Mouse (Mus musculus) cortical plate, adult 2 months (tissue): Measurements from ENCODE around the gene AC161166.1.

Source experiments
- CTCF ChIP-seq: fragments of 200-500 bp; IDR thresholded peaks from 2 replicates; pipeline ENCODE4 v1.5.1; 2011; ENCODE audit warnings: mild to moderate bottlenecking, control low read depth, low read length; ENCODE audit not compliant: insufficient read depth; ENCODE audit errors: extremely low read depth
- POLR2A ChIP-seq: fragments of 200-500 bp; IDR thresholded peaks from 2 replicates; pipeline ENCODE4 v1.6.1; 2011; ENCODE audit warnings: mild to moderate bottlenecking, low read length, control low read depth; ENCODE audit not compliant: insufficient read depth; ENCODE audit errors: extremely low read depth

GRCm38 (mm10) chr7:24534301-24534700, 22.0 kb upstream of the AC161166.1 start:
- TF ChIP-seq CTCF (no peak), POLR2A (no peak)
